Mouse (Mus musculus) small intestine, adult 2 months (tissue): ENCODE results near the gene Rnf181. TPM values are rescaled to one million over a fixed set of nuclear protein-coding genes. Genes with fewer than 3 reads are reported as not detected.

Source experiments
- H3K27ac ChIP-seq: fragments of 200-500 bp; 2 replicates; pipeline ENCODE4 v1.5.1; 2012; ENCODE audit warnings: low read depth, low read length, control low read depth, inconsistent platforms; ENCODE audit not compliant: insufficient read depth
- H3K27me3 ChIP-seq: fragments of 200-500 bp; 2 replicates; pipeline ENCODE4 v1.6.1; 2012; ENCODE audit warnings: mild to moderate bottlenecking, moderate library complexity, low read length, inconsistent platforms; ENCODE audit not compliant: control insufficient read depth, insufficient read depth
- H3K36me3 ChIP-seq: fragments of 200-500 bp; 2 replicates; pipeline ENCODE4 v1.6.1; 2012; ENCODE audit warnings: mild to moderate bottlenecking, low read length, control low read depth, inconsistent platforms; ENCODE audit not compliant: control insufficient read depth, insufficient read depth
- H3K4me1 ChIP-seq: fragments of 200-500 bp; 2 replicates; pipeline ENCODE4 v1.6.1; 2012; ENCODE audit warnings: low read length, inconsistent platforms, mixed read lengths; ENCODE audit not compliant: control insufficient read depth, insufficient read depth, insufficient read length
- H3K4me3 ChIP-seq: fragments of 200-500 bp; 2 replicates; pipeline ENCODE4 v1.5.1; 2012; ENCODE audit warnings: low read depth, mild to moderate bottlenecking, control low read depth, inconsistent platforms, low read length, moderate library complexity
- CTCF ChIP-seq: fragments of 200-500 bp; IDR thresholded peaks from 2 replicates; pipeline ENCODE4 v1.5.1; 2012; ENCODE audit warnings: low read depth, mild to moderate bottlenecking, control low read depth, inconsistent platforms, low read length, moderate library complexity, mixed read lengths; ENCODE audit not compliant: insufficient replicate concordance, insufficient read length; ENCODE audit errors: extremely low read depth
- POLR2A ChIP-seq: fragments of 200-500 bp; IDR thresholded peaks from 2 replicates; pipeline ENCODE4 v1.6.1; 2012; ENCODE audit warnings: low read depth, mild to moderate bottlenecking, control low read depth, inconsistent platforms, low read length, moderate library complexity
- WGBS: fragments of 180-500 bp; shearing (Covaris S2); methylation state at CpG from one replicate; pipeline ENCODE4 v1.1.7; 2018; 5-methylcytosine and 5-hydroxymethylcytosine counted together
- polyA plus RNA-seq: library from polyadenylated mRNA; depleted of rRNA; stranded (reverse); fragments of >200 nt; gene quantifications from 2 replicates; pipeline ENCODE4 v1.2.3, GENCODE M21; 2012

The Rnf181 gene
- polyA plus RNA-seq, 1 experiment: 97.6 TPM

DNA sequence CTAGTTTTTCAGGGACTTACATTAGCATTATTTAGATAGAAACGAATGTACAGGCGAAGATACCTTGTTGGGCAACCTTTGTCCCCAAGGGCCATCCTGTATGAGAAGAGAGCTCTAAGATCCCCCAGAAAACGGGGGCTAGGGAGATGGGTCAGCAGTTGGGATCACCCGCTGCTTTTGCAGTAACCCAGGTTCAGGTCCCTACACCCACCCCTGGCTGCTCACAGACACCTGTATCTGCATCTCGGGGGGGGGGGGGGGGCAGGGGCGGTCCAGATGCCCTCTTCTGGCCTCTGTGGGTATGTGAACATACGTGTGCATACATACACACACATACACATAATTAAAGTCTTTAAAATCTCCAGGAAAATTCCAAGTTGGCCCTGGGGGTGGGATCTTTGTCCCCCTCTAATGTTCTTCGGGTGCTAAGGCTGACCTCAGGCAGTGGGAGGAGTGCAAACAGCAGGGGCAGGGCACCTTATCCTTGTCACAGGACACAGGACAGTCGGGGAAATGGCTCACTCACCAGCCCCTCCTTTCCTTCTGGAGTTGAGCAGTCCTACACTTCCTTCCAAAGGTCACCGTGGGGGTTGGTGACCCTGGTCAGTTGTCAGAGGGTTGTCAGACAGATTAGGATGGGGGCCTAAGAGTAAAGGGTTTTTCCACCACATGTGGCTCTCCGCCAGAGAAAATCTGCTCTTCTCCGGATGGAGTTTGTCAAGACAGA, 24.2 kb upstream of the Rnf181 start:
- whole genome bisulfite sequencing: 20% methylated on average over 12 of the region's 12 CpGs
- Histone ChIP-seq H3K4me1 (peaks cover 4% of the 10 kb centered on the region; the same call in 1 of the 2 replicates), H3K36me3 (peaks cover 12% of the 10 kb centered on the region), H3K27ac (peak overlapping the region; percentile 98), H3K27me3 (no peaks in the 10 kb centered on the region), H3K4me3 (peak overlapping the region; percentile 79)
- TF ChIP-seq POLR2A: no peak
- no peak for TF ChIP-seq CTCF

GRCm38 (mm10) chr6:72389941-72390771, 23.4 kb upstream of the Rnf181 start, which contains the start of gene Vamp8:
TSS of gene Vamp8 (minus strand) at chr6:72390703.
- peak; percentile 43; the same call in 1 of the 2 replicates for TF ChIP-seq CTCF
- TF ChIP-seq POLR2A: peak; percentile 39; the same call in 1 of the 2 replicates
- H3K36me3 ChIP-seq: peaks cover 17% of the 10 kb centered on the region
- H3K4me3 ChIP-seq: peak within 1 kb of the TSS; percentile 79
- peak within 1 kb of the TSS; percentile 98 for H3K27ac ChIP-seq
- H3K27me3 ChIP-seq: no peaks in the 10 kb centered on the region
- peaks cover 4% of the 10 kb centered on the region; the same call in 1 of the 2 replicates for H3K4me1 ChIP-seq
- WGBS: under 1% methylated on average over 33 of the region's 33 CpGs

DNA sequence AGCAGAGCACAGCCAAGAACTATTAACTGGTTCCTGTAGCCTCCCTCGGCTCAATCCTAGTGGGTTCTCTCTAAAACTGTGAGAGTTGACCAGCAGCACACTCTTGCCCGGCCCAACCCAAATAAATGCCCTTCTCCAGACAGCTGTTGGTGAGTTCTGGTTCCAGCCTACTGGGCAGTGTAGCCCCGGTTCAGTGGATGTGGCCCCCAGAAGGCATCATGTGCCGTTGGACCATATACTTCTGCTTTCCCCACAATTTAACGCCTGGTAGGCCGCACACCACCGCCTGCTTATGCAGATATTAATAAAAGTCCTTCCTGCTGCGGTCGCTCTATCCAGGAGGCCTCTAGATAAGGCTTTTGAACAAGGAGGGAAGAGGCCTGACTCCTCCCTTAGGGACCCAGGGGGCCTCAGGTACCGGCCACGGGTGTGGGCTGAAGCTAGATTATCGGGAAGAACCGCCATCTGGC, 22.8 kb upstream of the Rnf181 start:
- WGBS: 1% methylated on average over 13 of the region's 13 CpGs
- Histone ChIP-seq H3K4me3 (peak overlapping the region; percentile 79), H3K36me3 (peaks cover 21% of the 10 kb centered on the region), H3K27ac (peak overlapping the region; percentile 98), H3K27me3 (no peaks in the 10 kb centered on the region), H3K4me1 (peaks cover 4% of the 10 kb centered on the region; the same call in 1 of the 2 replicates)
- TF ChIP-seq CTCF (no peak), POLR2A (no peak)

DNA sequence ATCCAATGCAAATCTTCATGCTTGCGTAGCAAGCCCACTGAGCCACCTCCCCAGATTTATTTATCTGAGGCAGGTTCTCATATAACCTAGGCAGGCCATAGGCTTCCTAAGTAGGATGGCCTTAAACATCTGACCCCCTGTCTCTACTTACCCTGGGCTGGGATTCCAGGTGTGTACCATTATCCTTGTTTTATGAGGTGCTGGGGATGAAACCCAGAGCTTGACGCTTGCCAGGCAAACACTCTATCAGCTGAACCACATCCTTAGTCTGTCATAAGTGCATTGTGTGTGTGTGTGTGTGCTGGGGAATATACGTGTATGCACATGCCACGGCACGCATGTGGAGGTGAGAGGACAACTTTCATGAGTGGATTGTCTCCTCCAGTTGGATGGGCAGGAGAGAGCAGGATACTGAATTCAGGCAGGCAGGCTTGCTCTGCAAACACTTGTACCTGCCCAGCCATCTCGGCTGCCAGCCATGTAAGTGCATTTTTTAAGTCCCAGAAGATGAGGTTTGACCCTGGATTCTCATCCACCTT, 22.1 kb upstream of the Rnf181 start:
- Histone ChIP-seq H3K27ac (0 out of 2 replicates have a peak overlapping the region, but pooled peaks have one; percentile 98), H3K27me3 (no peaks in the 10 kb centered on the region), H3K4me1 (peaks cover 4% of the 10 kb centered on the region; the same call in 1 of the 2 replicates), H3K4me3 (peak overlapping the region; percentile 79), H3K36me3 (peaks cover 21% of the 10 kb centered on the region)
- 72% methylated on average over 6 of the region's 6 CpGs for WGBS
- TF ChIP-seq CTCF (no peak), POLR2A (no peak)

DNA sequence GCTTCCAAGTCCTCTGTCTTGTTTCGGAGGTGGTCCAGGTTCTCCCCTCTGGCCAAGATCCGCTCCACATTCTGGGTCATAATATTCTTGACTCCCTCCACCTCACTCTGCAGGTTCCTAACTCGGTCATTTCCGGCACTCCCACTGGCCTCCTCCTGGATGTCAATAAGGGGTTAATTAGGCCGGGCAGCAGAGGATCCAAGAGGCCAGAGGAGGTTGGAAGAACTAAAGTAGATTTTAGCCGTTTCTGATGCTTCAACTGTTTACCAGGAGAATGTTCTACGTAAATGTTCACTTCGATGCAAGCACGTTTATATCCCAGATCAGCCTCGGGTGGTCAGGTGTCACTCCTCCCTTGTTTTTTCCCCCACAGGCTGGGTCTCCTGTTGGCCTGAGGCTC, 21.5 kb upstream of the Rnf181 start:
- Histone ChIP-seq H3K4me3 (no peak overlapping the region), H3K36me3 (peaks cover 21% of the 10 kb centered on the region), H3K4me1 (peaks cover 4% of the 10 kb centered on the region; the same call in 1 of the 2 replicates), H3K27me3 (no peaks in the 10 kb centered on the region), H3K27ac (no peak overlapping the region)
- TF ChIP-seq CTCF (no peak), POLR2A (no peak)
- 77% methylated on average over 10 of the region's 10 CpGs for WGBS

DNA sequence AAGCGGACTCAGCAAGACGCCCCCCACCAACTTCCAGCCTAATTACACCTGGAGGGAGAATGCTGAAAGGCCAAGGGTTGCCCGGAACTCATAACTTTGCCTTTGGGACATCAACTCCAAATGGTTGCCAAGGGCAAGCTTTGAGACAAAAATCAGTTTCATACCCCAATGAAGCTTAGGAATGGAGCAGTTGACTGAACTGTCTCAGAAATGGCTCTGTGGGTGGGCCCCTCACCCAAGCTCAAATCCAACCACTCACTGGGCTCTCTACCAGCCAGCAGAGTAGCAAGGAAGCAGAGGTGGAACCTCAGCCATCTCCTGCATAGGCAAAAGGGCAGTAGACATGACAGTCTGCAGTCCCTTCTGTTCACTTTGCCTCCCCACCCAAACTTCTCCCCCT, 21.1 kb upstream of the Rnf181 start:
- Histone ChIP-seq H3K36me3 (peaks cover 21% of the 10 kb centered on the region), H3K27me3 (no peaks in the 10 kb centered on the region), H3K4me3 (no peak overlapping the region), H3K4me1 (peaks cover 4% of the 10 kb centered on the region; the same call in 1 of the 2 replicates), H3K27ac (no peak overlapping the region)
- no peak for TF ChIP-seq CTCF
- TF ChIP-seq POLR2A: no peak
- 90% methylated on average over 3 of the region's 3 CpGs for WGBS
